Mouse (Mus musculus): ENCODE measurements around the gene Rbfox1. TPM values are rescaled to one million over a fixed set of nuclear protein-coding genes. Genes with fewer than 3 reads are reported as not detected.

Rbfox1 gene
- polyA plus RNA-seq, 1 experiment from 2014 or later = not detected

- WGBS (ENCODE audit: missing documents) = 85% methylated on average over 7 of the region's 7 CpGs
- H3K27ac ChIP-seq = no peak overlapping the region
- no peak overlapping the region for H3K4me3 ChIP-seq (ENCODE audit: inconsistent target)
- H3K36me3 ChIP-seq (ENCODE audit: inconsistent target) = no peaks in the 10 kb centered on the region
- no peaks in the 10 kb centered on the region for H3K79me2 ChIP-seq (ENCODE audit: inconsistent target)
Observed at GRCm38 (mm10) chr16:6097244-6098040, 212.3 kb downstream of the Rbfox1 start.

DNA sequence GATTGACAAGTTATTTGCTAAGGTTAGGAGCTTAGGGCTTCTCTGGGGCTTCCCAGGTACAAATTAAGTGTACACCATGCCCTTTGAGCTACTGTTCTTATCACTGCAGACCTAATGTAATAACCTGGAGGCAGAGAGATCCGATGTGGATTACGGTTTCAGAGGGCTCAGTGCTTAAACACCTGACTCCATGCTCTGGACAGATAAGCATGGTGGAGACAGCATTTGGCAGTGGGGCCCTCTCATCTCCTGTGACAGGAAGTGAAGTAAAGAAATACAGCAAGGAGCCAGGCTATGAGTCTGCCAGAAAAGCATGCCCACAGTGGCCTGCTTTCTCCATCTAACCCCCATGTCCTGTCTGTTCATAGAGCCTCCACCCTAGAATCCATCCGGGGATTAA lies 213.0 kb downstream of the Rbfox1 start:
- no peak overlapping the region for H3K4me3 ChIP-seq (ENCODE audit: inconsistent target)
- WGBS (ENCODE audit: missing documents) = 97% methylated on average over 3 of the region's 3 CpGs
- H3K27ac ChIP-seq = no peak overlapping the region
- no peaks in the 10 kb centered on the region for H3K36me3 ChIP-seq (ENCODE audit: inconsistent target)
- H3K79me2 ChIP-seq (ENCODE audit: inconsistent target) = no peaks in the 10 kb centered on the region

GRCm38 (mm10) chr16:6099598-6099997 lies 214.4 kb downstream of the Rbfox1 start:
- 97% methylated on average over 2 of the region's 2 CpGs for WGBS (ENCODE audit: missing documents)
- Histone ChIP-seq H3K27ac (no peak overlapping the region), H3K4me3 (ENCODE audit: inconsistent target) (no peak overlapping the region), H3K79me2 (ENCODE audit: inconsistent target) (no peaks in the 10 kb centered on the region), H3K36me3 (ENCODE audit: inconsistent target) (no peaks in the 10 kb centered on the region)

GRCm38 (mm10) chr16:6100421-6100877 lies 215.3 kb downstream of the Rbfox1 start:
- H3K36me3 ChIP-seq (ENCODE audit: inconsistent target) = no peaks in the 10 kb centered on the region
- no peak overlapping the region for H3K27ac ChIP-seq
- H3K4me3 ChIP-seq (ENCODE audit: inconsistent target) = no peak overlapping the region
- no peaks in the 10 kb centered on the region for H3K79me2 ChIP-seq (ENCODE audit: inconsistent target)
- WGBS (ENCODE audit: missing documents) = 48% methylated on average over 5 of the region's 5 CpGs

GRCm38 (mm10) chr16:6103713-6104112 lies 218.6 kb downstream of the Rbfox1 start:
- Histone ChIP-seq H3K79me2 (ENCODE audit: inconsistent target) (no peaks in the 10 kb centered on the region), H3K36me3 (ENCODE audit: inconsistent target) (no peaks in the 10 kb centered on the region)
- 84% methylated on average over 2 of the region's 2 CpGs for WGBS (ENCODE audit: missing documents)

GRCm38 (mm10) chr16:6110121-6110520 lies 225.0 kb downstream of the Rbfox1 start:
- Histone ChIP-seq H3K27ac (no peak overlapping the region), H3K36me3 (ENCODE audit: inconsistent target) (no peaks in the 10 kb centered on the region), H3K79me2 (ENCODE audit: inconsistent target) (no peaks in the 10 kb centered on the region), H3K4me3 (ENCODE audit: inconsistent target) (no peak overlapping the region)
- WGBS (ENCODE audit: missing documents) = 96% methylated on average over 3 of the region's 3 CpGs

More at GRCm38 (mm10) chr16:6103713-6104112, 218.6 kb downstream of the Rbfox1 start:
- Histone ChIP-seq H3K27ac (no peak overlapping the region), H3K4me3 (ENCODE audit: inconsistent target) (no peak overlapping the region)

GRCm38 (mm10) chr16:6113836-6114475 lies 228.8 kb downstream of the Rbfox1 start:
- WGBS (ENCODE audit: missing documents) = 58% methylated on average over 5 of the region's 5 CpGs
- H3K79me2 ChIP-seq (ENCODE audit: inconsistent target) = no peaks in the 10 kb centered on the region
- no peaks in the 10 kb centered on the region for H3K36me3 ChIP-seq (ENCODE audit: inconsistent target)
- H3K27ac ChIP-seq = no peak overlapping the region
- no peak overlapping the region for H3K4me3 ChIP-seq (ENCODE audit: inconsistent target)

DNA sequence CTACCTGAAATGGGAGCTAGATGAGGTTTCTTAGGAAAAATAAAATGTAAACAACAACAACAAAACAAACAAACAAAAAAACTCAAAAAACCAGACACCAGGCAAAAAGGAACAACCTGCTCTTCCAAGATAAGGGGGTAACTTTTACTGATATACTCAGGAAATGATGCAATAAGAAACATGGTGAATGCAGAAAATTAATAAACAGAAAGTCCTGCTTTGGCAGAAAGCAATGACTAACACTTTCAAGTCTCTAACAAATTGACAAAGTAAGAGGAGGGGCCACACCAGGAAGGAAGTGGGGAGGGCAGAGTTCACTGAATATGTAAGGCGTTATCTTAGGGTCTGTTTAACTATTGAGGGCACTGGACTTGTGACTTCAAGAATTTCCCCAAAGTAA lies 234.3 kb downstream of the Rbfox1 start:
- H3K36me3 ChIP-seq (ENCODE audit: inconsistent target) = no peaks in the 10 kb centered on the region
- whole genome bisulfite sequencing (ENCODE audit: missing documents) = 0% methylated on average over 1 of the region's 1 CpGs
- no peak overlapping the region for H3K4me3 ChIP-seq (ENCODE audit: inconsistent target)
- no peak overlapping the region for H3K27ac ChIP-seq
- no peaks in the 10 kb centered on the region for H3K79me2 ChIP-seq (ENCODE audit: inconsistent target)

DNA sequence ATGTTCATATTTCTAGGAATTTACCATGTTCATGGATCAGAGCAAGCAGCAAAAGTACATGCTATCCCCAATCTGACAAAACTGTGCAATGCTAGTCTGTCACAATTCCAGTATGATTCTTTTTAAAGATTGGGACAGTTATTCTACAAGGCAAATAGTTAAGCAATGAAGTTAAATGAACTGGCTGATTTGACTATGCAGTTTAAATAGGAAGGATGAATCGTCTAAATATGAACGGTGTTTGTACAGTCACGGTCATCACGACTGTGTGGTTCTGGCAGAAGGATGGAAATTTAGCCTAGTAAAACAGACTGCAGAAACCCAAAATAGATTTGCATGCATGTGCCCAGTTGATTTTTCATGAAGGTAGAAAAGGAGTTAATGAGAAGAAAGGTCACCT lies 236.1 kb downstream of the Rbfox1 start:
- Histone ChIP-seq H3K79me2 (ENCODE audit: inconsistent target) (no peaks in the 10 kb centered on the region), H3K4me3 (ENCODE audit: inconsistent target) (no peak overlapping the region), H3K36me3 (ENCODE audit: inconsistent target) (no peaks in the 10 kb centered on the region), H3K27ac (no peak overlapping the region)
- 69% methylated on average over 3 of the region's 4 CpGs for WGBS (ENCODE audit: missing documents)

GRCm38 (mm10) chr16:6122859-6123258 lies 237.7 kb downstream of the Rbfox1 start:
- H3K27ac ChIP-seq = no peak overlapping the region
- H3K4me3 ChIP-seq (ENCODE audit: inconsistent target) = no peak overlapping the region
- H3K79me2 ChIP-seq (ENCODE audit: inconsistent target) = no peaks in the 10 kb centered on the region
- 94% methylated on average over 18 of the region's 22 CpGs for WGBS (ENCODE audit: missing documents)
- H3K36me3 ChIP-seq (ENCODE audit: inconsistent target) = no peaks in the 10 kb centered on the region

GRCm38 (mm10) chr16:6128314-6128713 lies 243.2 kb downstream of the Rbfox1 start:
- 27% methylated on average over 5 of the region's 5 CpGs for WGBS (ENCODE audit: missing documents)
- Histone ChIP-seq H3K36me3 (ENCODE audit: inconsistent target) (no peaks in the 10 kb centered on the region), H3K79me2 (ENCODE audit: inconsistent target) (no peaks in the 10 kb centered on the region), H3K27ac (no peak overlapping the region), H3K4me3 (ENCODE audit: inconsistent target) (no peak overlapping the region)

- Histone ChIP-seq H3K36me3 (ENCODE audit: inconsistent target) (no peaks in the 10 kb centered on the region), H3K27ac (no peak overlapping the region), H3K79me2 (ENCODE audit: inconsistent target) (no peaks in the 10 kb centered on the region), H3K4me3 (ENCODE audit: inconsistent target) (no peak overlapping the region)
- 98% methylated on average over 7 of the region's 7 CpGs for WGBS (ENCODE audit: missing documents)
Observed at GRCm38 (mm10) chr16:6135016-6135415, 249.9 kb downstream of the Rbfox1 start.

- no peak overlapping the region for H3K27ac ChIP-seq
- no peaks in the 10 kb centered on the region for H3K79me2 ChIP-seq (ENCODE audit: inconsistent target)
- 90% methylated on average over 1 of the region's 1 CpGs for WGBS (ENCODE audit: missing documents)
- H3K36me3 ChIP-seq (ENCODE audit: inconsistent target) = no peaks in the 10 kb centered on the region
- no peak overlapping the region for H3K4me3 ChIP-seq (ENCODE audit: inconsistent target)
Observed at GRCm38 (mm10) chr16:6139432-6139831, 254.3 kb downstream of the Rbfox1 start.

DNA sequence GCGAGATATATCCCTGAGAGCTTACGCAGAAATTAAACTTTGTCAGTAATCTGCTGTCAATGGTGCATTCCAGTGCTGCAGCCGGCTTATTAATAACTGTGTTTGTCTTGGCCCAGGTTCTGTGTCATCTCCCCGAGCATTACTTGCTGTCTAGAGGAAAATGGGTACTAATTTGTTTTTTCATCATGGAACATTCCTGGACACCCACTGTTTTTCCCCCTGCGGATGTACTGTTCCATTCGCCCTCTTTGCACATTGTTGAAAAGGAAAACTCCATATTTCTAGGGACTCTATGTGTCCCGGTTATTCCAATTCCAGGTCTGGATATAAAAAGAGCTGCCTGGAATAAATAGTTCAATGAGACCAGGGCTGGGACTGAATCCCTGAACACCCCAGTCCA lies 262.8 kb downstream of the Rbfox1 start:
- H3K36me3 ChIP-seq (ENCODE audit: inconsistent target) = no peaks in the 10 kb centered on the region
- WGBS (ENCODE audit: missing documents) = 85% methylated on average over 7 of the region's 7 CpGs
- H3K79me2 ChIP-seq (ENCODE audit: inconsistent target) = no peaks in the 10 kb centered on the region
- H3K4me3 ChIP-seq (ENCODE audit: inconsistent target) = no peak overlapping the region
- H3K27ac ChIP-seq = no peak overlapping the region

GRCm38 (mm10) chr16:6149345-6149744 lies 264.2 kb downstream of the Rbfox1 start:
- Histone ChIP-seq H3K36me3 (ENCODE audit: inconsistent target) (no peaks in the 10 kb centered on the region), H3K4me3 (ENCODE audit: inconsistent target) (no peak overlapping the region), H3K79me2 (ENCODE audit: inconsistent target) (no peaks in the 10 kb centered on the region), H3K27ac (no peak overlapping the region)
- WGBS (ENCODE audit: missing documents) = 79% methylated on average over 4 of the region's 4 CpGs
